Mouse (Mus musculus) common myeloid progenitor, adult 5-6 weeks (primary cell): ENCODE measurements around the gene Acacb. TPM values are rescaled to one million over a fixed set of nuclear protein-coding genes. Genes with fewer than 3 reads are reported as not detected.
A peak's percentile ranks its signal among the peaks of the same experiment; 100 is the strongest.

Experiments
- ATAC-seq: replicated peaks from 2 replicates; pipeline ENCODE4 v1.8.0; 2016; ENCODE audit warnings: low read depth, mild to moderate bottlenecking, moderate TSS enrichment, inconsistent platforms; ENCODE audit not compliant: poor library complexity, severe bottlenecking
- total RNA-seq: library from RNA; stranded (forward); fragments of 200-1000, 187-1606 nt; gene quantifications from 2 replicates; pipeline ENCODE4 v1.2.3, GENCODE M21; 2017

Gene Acacb
- total RNA-seq: 0.49 and 0.87 TPM in 2 replicates

DNA sequence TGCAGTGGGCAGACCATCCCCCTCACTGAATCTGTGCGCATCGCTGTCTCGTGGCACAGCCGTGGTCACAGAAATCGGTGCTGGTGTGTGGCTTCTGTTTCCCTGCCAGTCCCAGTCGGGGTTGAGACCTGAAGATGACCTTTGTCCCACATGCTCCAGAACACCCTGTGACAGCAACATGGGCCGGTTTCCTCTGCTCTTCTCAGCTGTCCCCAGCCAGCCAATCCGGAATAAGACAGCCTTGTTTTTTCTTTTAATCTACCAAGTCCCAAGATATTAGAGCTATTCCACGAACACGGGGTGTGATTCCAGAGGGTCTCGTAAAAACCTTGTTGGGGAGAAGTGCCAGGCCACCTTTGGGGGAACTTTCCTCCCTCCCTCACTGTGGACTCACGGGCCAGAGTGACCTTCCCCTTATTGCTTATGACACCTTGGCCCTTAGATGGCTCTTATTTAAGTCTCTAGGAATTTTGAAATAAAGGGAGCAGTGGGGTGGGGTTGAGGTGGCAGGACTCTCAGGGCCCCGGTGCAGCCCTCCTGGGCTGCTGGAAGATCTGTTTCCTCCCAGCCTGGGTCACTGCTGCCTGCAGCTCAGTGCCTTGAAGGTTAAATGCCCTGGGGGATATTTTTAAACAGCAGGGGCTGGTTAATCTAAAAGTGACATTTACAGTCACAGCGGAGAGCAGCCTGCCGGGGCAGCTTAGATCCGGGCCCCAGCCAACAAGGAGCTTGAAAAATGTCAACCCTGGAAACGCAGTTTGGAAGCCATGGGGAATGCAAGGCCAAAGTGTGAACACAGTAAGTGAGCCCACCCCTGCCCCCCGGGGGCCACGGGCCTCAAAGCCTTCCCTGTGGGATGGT lies at the start of gene Acacb:
Gene Acacb (plus strand): TSS at position 508 of the 861 bp plus-strand sequence.
- no peak for ATAC-seq

DNA sequence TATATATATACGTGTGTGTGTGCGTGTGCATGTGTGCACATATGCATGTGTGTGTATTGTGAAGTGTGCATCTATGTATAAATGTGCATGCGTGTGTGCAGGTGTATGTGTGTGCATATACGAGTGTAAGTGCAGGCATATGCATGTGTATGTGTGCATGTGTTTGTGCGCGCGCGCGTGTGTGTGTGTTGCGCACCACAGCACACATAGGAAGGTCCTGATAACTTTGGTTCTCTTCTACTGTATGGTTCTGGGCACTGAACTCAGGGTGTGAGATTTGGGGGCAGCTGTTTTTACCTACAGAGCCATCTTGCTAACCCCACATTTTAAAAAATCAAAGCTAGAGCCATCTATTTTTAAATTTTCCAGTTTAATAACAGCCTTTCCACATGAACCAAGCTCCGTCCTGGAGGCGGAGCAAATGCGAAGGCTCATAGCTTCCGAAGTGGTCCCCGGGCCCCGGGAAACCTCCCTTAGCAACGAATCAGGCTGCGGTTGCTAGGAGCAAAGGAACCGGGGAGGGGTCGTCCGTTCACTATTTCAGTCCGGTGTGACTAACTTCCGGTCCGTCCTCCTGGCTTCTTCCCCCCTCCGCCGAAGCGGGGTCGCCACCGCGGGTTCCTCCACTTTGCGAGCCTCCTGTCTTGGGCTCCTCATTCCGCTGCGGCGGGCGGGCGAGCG lies 46.5 kb upstream of the Acacb start:
- peak; percentile 98 for ATAC-seq

DNA sequence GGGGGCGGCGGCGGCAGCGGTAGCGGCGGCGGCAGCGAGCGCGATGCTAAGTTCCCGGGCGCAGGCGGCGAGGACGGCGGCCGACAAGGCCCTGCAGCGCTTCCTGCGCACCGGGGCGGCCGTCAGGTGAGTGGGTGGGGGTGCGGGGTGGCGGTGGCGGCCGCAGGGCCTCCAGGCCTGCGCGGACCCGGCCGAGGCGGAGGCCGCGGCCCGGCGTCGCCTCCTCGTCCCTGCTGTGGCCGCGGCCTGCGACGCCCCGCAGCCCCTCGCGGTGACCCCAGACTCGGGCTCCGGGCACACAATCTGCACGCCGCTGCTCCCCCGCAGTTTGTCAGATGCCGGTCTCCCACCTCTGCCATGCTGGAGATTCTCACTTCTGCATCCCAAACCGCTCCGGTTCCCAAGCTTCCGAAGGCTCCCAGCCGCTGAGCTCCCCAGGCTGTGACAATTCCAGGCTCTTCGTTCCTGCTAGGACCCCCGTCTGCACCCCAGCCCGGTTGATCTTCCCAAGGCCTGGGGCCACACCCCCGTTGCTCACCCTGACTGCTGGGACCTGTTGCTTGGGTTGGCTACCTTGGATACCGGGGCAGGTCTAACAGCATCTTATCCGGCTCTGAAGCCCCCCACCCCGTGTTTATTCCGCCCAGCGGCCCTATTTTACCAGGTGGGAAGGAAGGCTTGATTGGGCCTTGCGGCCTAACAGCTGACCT lies 45.8 kb upstream of the Acacb start:
- ATAC-seq: no peak

DNA sequence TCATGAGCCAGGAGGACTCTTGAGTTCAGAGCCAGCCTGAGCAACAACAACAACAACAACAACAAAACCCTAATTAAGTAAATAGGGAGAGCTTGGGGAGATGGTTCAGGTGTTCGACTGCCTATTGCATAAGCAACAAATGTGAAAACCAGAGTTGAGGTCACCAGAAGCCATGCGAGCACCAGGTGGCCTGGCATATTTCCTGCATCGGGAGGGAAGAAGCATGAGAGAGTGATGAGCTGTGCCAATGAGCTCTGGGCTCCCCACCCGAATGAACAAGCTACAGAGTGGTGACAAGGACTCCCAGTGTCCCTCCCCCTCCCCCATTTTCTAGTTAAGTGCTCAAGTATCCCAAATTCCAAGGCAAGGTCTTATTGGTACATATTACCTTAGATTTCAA lies 44.5 kb upstream of the Acacb start:
- no peak for ATAC-seq

DNA sequence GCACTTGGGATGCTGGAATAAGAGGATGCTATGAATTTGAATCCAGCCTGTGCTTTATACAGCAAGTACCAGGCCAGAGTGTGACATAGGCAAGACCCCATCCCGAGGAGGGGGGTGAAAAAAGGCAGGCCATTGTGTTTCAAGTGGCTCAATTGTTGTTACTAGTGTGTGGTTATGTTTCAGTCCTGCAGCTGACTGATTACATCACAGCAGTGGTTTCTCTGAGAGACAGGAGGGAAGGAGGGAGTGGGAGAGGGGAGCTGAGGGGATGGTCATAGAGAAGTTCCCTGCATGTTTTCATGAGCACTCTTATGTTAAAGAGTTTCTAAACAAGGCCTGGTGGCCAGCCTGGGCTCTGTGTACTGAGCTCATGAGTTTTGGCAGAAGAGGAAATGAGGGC lies 43.5 kb upstream of the Acacb start:
- no peak for ATAC-seq

DNA sequence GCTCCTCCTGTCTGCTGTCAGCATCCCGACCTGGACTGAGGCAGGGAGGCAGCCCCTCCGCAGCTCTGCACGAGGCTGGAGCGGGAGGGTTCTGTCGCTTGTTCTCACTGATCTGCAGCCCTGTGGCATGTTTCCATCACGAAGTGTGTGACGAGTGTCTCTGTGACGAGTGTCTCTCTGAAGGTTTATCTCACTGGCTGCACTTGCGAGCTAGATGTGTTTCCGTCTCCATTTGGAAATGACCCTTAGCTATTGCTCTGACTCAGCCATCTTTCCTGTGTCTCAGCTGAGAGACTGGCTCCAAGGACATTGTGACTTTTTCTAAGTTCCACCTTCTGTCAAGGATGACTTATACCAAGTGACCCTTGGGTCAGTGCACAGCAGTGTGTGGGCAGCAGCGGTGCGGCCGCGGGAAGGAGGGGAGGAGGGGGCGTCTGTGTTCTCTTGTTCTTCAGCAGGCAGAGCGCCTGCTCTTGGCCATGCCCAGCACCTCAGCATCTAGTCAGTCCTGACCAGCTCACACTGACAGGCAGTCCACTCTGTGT lies 39.9 kb upstream of the Acacb start:
- no peak for ATAC-seq

DNA sequence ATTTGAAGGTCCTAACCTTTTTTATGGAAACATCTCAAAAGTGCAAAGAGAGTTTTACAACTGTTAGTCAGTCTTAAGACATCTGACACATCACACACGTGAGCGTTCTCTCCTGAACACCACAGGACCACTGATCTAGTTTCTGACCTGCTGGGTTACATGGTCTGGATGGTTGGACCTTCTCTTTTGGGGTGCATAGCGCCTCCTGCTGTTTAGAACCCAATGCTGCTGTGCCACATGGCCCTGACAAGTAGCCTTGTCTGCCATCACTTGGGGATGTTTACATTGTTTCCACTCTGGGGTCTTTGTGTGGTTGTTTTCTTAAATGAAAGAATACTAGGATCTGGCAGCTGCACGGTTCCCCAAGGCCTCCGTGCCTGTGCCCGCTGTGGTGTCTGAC lies 33.0 kb upstream of the Acacb start:
- ATAC-seq: no peak

DNA sequence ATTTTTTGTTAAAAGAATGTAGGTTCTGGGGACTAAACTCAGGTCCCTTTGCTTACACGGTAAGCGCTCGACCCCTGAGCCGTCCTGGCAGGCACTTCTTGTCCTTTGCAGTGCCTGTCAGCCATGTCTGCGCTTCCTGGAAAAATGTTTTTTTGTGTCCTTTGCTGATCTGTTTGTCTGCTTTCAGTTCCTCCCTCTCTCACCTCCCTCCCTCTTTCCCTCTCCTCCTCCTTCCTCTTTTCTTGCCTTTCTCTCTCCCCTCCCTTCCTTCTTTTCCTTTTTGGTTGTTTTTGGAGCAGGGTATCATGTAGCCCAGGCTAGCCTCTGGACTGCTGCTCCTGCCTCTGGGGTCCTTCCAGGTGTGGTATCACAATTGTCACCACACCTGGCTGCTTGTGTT lies 31.3 kb upstream of the Acacb start:
- peak; percentile 32; the same call in 1 of the 2 replicates for ATAC-seq

DNA sequence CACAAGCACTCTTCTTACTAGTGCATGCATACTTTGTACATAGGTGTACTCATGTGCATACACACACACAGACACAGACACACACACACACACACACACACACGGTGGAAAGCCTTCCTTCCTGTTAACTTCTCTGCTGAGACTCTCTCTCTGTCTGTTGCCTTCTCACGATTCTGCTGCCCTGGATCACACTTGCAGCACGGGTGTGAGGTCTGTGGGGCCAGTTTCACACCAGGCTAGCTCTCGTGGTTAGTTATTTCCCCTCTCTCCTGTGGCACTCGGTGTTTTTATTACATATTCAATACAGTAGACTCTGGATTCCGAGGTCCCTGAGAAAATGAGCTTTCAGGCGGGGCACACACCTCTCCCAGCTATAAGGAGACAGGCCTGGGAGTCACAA lies 29.7 kb upstream of the Acacb start:
- no peak for ATAC-seq

DNA sequence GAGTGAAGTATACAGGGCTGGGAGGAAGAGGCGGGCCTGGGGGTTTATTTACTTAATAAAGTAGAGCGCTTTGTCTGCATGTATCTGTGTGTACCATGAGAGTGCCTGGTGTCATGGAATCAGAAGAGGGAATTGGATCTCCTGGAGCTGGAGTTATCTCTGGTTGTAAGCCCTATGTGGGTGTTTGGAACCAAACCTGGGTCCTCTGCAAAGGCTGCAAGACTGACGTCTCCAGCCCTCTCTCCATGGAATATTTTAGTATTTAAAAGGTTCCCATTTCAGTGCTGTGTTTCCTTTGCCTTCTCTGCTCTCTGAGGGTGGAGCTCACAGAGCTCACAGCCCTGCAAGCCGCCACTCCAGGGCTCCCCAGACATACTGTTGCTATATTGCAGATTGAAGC lies 26.5 kb upstream of the Acacb start:
- ATAC-seq: no peak

DNA sequence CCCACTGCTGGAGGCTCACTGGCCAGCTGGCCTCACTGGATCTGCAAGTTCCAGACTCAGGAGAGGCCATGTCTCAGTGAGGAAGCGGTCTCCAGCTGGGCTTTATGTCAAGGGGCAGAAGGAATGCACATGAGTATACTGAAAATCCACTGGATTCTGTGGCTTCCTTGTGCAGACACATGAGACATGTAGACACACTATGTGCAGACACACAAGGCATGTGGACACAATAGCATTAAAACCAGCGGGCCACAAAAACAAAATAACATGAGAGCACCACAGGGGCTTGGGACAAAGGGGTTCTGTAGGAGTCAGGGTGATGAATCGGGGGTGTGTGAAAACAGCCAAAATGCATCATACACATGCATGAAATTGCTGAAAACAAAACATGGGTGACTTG lies 20.3 kb upstream of the Acacb start:
- no peak for ATAC-seq

DNA sequence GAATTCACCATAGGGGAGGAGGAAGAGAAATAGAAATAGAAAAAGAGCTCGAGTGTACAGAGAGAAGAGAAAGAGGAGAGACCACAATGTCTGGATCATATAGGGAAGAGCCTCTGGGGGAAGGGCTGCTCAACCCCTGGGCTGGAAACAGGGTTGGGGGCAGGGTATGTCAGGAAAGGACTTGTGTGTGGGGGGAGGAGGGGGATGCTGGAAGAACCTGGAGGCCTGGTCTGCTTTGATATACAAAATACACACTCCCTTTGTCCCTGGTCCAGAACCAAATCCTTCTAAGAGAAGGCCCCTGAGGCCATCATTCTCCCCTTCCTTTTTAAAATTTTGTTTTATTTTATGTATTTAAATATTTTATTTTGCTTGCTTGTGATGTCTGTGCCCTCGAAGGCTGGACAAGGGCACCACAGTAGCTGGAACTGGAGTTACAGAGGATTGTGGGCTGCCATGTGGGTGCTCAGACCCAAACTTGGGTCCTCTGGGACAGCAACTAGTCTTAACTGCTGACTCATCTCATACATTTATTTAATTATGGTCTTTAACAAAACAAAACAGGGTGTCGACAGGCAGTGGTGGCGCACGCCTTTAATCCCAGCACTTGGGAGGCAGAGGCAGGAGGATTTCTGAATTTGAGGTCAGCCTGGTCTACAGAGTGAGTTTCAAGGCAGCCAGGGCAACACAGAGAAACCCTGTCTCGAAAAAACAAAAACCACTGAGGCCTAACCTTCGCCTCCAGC lies 19.7 kb upstream of the Acacb start:
- ATAC-seq: no peak

DNA sequence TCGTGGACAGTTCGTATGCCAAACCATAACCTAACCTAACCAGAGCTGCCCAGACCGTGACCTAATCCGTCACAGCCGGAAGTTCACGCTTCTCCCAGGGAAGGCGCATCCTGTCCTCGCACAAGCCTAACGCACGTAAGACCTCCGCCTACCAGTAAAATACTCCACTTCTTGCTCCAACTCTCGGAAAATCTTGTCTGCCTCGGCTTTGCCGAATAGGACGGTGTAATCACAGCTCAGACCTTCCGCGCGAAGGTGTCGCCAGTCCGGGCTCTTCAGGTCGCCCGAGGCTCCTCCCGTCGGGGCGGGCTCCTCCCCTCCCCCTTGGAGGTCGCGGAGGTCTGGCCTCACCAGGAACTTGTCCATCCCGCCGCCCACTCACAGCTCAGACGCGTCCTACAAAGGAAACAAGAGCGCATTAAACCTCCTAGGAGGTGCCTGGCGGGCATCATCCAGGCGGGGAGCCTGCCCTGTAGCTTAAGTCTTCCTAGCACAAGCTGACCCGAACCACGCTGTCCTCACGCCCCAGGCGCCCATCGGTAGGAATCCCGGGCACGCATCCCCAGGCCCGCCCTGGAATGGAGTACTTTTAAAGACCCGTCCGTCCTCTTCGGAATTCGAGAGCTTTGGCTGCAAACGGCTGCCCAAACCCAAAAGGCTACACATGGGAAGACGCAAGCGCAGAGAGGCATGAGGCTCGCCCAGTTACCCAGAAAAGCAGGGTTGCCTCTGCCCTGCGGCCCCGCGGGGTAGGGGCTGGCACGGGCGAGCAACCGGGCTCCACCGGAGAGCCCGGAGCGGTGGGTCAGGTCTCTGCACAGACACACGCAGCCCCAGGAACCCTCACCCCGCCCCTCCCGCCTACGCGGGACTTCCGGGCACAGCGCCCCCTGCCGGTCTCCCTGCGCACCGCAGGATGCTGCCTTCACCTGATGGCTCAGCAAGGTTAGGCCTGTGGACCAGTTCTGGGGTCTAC lies 18.7 kb upstream of the Acacb start, which contains the start of gene Alkbh2:
Gene Alkbh2 (minus strand): TSS at position 845 of the 976 bp plus-strand sequence.
- ATAC-seq: peak; percentile 50

DNA sequence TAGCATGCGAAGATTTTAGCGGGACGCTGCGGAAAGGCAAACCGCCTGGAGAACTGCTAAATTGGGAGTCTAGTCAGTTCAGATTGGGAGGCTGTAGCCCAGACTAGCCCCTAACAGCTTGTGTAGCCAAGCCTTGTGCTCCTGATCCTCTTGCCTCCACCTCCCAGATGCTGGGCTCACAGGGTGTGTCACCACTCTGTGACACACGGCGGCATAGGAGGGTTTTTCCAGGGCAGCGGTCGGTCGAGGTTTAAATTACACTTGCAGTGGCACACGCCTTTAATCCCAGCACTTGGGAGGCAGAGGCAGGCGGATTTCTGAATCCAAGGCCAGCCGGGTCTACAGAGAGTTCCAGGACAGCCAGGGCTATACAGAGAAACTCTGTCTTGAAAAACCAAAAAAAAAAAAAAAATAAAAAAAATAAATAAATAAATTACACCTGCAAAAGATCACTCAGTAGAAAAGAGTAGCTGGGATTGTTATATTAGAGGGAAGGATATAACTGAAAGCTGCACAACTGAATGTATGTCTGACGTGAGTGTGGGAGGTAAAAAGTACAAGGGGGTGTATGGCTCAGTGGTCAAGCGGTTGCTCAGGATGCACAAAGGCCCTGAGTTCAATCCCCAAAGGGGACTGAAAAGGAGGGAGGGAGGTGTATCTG lies 16.7 kb upstream of the Acacb start:
- ATAC-seq: no peak

DNA sequence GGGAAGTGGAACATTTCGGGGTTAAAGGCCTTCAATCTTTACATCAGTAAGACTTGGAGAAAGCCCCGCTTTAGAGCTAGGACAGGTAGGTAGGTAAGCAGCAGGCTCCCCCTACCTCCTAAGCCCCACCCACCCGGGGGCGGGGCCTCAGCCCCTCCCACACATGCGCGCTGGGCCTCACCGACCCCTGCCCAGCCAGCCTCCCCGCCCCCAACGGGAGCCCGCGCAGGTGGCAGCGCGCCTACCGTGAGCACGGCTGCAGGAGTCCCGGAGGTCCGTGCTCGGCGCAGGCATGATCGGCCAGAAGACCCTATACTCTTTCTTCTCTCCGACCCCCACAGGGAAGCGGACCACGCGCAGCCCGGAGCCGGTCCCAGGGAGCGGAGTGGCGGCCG lies 16.1 kb upstream of the Acacb start, which contains the start of gene Ung:
Gene Ung (plus strand): TSS at position 176 of the 395 bp plus-strand sequence.
- no peak for ATAC-seq

DNA sequence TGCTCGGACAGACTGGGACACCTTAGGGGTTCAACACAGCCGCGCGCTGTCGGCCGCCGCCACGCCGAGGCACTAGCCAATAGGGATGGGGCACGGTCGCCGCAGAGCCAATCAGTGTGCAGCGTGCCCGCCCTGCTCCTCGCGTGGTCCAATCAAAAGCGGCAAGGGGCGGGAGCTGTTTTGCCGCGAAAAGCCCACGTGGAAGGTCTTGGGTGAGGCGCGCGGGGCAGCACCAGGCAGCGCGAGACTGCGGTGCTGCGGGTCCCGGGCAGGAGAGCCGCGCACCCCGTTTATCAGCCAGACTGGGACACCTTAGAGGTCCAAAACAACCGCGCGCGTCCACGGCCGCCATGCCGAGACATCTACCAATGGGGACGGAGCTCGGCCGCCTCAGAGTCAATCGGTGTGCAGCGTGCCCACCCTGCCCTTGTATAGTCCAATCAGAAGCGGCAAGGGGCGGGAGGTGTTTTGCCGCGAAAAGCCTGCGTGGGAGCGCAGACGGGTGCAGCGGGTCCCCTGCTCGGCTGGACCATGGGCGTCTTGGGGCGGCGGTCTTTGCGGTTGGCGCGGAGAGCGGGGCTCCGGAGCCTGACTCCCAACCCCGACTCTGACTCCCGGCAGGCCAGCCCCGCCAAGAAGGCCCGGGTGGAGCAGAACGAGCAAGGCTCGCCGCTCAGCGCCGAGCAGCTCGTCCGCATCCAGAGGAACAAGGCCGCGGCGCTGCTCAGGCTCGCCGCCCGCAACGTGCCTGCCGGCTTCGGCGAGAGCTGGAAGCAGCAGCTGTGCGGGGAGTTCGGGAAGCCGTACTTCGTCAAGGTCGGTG lies 15.4 kb upstream of the Acacb start:
- peak; percentile 73 for ATAC-seq

DNA sequence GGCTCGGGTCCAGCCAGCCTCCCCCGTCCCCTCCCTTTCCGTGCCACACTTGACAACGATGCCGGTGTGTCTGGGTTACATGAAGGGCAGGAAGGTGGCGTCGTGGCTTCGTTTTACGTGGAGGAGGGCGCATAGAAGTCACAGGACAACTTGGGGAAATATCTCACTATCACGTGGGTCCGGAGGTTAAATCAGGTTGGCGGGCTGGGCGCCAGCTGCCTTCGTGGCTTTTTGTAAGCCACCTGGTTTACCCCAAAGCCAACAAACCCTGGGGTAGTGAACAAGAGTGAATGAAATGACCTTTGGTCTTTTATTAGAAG lies 14.9 kb upstream of the Acacb start:
- no peak for ATAC-seq
